Mouse (Mus musculus) forebrain, embryonic 11.5 days (tissue): ENCODE data around the gene Egln1. TPM values are rescaled to one million over a fixed set of nuclear protein-coding genes. Genes with fewer than 3 reads are reported as not detected.

Experiments used
- ATAC-seq: fragments of 200-750 bp; cut with Nextera tagmentation; replicated peaks from 2 replicates; pipeline ENCODE4 v1.8.0; 2017; ENCODE audit warnings: moderate TSS enrichment; ENCODE audit not compliant: low FRiP score
- DNase-seq: peaks from one replicate; pipeline ENCODE4 v3.0.0-alpha.2; 2017; ENCODE audit warnings: low spot score
- H3K27ac ChIP-seq: fragments of 300-500 bp; sonication (generic); 2 replicates; pipeline ENCODE4 v1.5.1; 2014; ENCODE audit warnings: low read depth, low read length
- H3K27me3 ChIP-seq: fragments of 300-500 bp; sonication (generic); 2 replicates; pipeline ENCODE4 v1.6.1; 2014; ENCODE audit warnings: mild to moderate bottlenecking, low read length, mixed read lengths; ENCODE audit not compliant: control insufficient read depth, insufficient read depth
- H3K36me3 ChIP-seq: fragments of 300-500 bp; sonication (generic); 2 replicates; pipeline ENCODE4 v1.6.1; 2014; ENCODE audit warnings: mild to moderate bottlenecking, low read length, moderate library complexity, mixed read lengths; ENCODE audit not compliant: control insufficient read depth, insufficient read depth
- H3K4me1 ChIP-seq: fragments of 300-500 bp; sonication (generic); replicated peaks from 2 replicates; pipeline ENCODE4 v1.6.1; 2014; ENCODE audit warnings: low read length, mixed read lengths; ENCODE audit not compliant: control insufficient read depth, insufficient read depth
- H3K4me2 ChIP-seq: fragments of 300-500 bp; sonication (generic); 2 replicates; pipeline ENCODE4 v1.6.1; 2014; ENCODE audit warnings: low read depth, mild to moderate bottlenecking, low read length, moderate library complexity, mixed read lengths; ENCODE audit not compliant: severe bottlenecking
- H3K4me3 ChIP-seq: fragments of 300-500 bp; sonication (generic); 2 replicates; pipeline ENCODE4 v1.5.1; 2014; ENCODE audit warnings: low read depth, low read length
- H3K9ac ChIP-seq: fragments of 300-500 bp; sonication (generic); 2 replicates; pipeline ENCODE4 v1.6.1; 2014; ENCODE audit warnings: low read length
- H3K9me3 ChIP-seq: fragments of 300-500 bp; sonication (generic); 2 replicates; pipeline ENCODE4 v1.6.1; 2016; ENCODE audit warnings: low read length, mixed read lengths; ENCODE audit not compliant: control insufficient read depth
- WGBS: fragments of 180-500 bp; shearing (Covaris S2); extraction: QIAGEN DNeasy Blood & Tissue Kit; methylation state at CpG from one replicate; pipeline ENCODE4 v1.1.7; 2014; 5-methylcytosine and 5-hydroxymethylcytosine counted together
- polyA plus RNA-seq: library from polyadenylated mRNA; unstranded; fragments of >200 nt; fragmentation: Nextera tagmentation; extraction: Ambion mirVana; gene quantifications from 2 replicates; pipeline ENCODE4 v1.2.1, GENCODE M21; 2014

The Egln1 gene
- polyA plus RNA-seq, 1 experiment from 2014 or later: 20.7 TPM

DNA sequence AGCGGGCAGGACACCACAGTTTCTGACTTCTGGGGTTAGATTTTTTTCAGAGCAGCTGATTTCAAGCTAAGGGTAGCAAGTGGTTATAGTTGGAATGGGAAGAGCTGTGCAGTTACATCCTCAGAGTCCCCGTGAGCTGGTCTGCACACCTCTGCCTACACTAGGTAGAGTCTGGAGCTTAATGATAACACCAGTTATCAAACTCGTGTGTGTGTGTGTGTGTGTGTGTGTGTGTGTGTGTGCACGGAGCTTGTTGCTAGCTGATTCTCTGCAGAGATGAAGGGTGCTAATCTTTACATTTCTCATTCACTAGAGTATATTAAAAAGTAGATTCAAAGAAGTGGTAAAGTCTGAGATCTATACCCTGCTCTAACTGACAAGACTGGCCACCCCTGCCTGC, 25.1 kb upstream of the Egln1 start:
- WGBS: 75% methylated on average over 4 of the region's 4 CpGs
- Histone ChIP-seq H3K27me3 (no peaks in the 10 kb centered on the region), H3K4me2 (no peak overlapping the region), H3K27ac (no peak overlapping the region), H3K4me1 (no peaks in the 10 kb centered on the region), H3K9ac (no peak overlapping the region), H3K9me3 (no peaks in the 10 kb centered on the region; the same call in 1 of the 2 replicates), H3K4me3 (no peak overlapping the region), H3K36me3 (no peaks in the 10 kb centered on the region)
- ATAC-seq (no peak), DNase-seq (no peak)

DNA sequence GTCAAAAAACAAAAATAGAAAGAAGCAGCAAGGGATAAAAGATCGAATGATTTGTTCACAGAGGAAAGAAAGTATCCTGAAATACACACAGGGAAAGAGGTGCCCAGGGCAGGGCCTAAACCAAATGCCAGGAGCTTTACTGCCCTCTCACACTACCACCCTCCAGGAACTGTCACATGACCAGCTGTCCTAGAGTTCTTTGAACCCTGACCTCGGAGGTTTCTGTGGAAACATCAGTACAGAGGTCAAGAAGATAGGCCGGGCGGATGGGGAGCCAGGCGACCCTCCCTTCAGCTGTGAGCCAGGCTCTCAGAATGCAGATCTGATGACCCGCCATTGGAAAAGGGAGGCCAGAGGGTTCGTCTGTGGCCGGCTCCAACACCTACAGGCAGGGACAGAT, 24.1 kb upstream of the Egln1 start:
- Histone ChIP-seq H3K4me2 (no peak overlapping the region), H3K4me3 (no peak overlapping the region), H3K9me3 (no peaks in the 10 kb centered on the region; the same call in 1 of the 2 replicates), H3K9ac (no peak overlapping the region), H3K27ac (no peak overlapping the region), H3K36me3 (no peaks in the 10 kb centered on the region), H3K27me3 (no peaks in the 10 kb centered on the region), H3K4me1 (no peaks in the 10 kb centered on the region)
- WGBS: 74% methylated on average over 8 of the region's 8 CpGs
- DNase-seq (no peak), ATAC-seq (no peak)

DNA sequence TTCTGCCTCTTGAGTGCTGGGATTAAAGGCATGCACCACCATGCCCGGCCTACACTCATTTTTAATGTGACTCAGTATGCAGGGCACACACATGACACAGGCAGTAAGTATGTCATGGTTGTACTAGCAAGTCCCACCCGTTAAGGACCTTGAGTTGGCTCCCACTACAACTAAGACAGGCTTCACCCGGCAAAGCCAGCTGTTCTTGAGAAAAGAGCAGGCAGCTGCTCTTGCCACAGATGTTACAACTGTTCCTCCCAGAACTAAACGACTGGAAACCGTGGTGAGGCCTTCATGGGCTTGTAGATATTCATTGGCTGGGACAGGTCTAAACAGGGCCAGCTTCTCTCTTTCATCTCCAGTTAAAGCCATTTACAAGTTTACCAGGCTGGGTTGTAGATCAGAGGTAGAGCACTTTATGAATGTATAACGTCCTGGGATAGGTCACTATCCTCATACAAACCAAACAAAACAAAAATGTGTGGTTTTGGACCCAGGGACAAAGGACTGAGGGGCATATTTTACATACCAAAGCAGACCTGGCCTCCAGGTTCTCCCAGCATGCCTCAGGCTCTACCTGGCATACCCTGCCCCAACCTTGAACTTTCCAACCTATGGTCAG, 21.3 kb upstream of the Egln1 start:
- Histone ChIP-seq H3K27me3 (no peaks in the 10 kb centered on the region), H3K4me3 (no peak overlapping the region), H3K4me2 (no peak overlapping the region), H3K9ac (no peak overlapping the region), H3K4me1 (no peaks in the 10 kb centered on the region), H3K9me3 (no peaks in the 10 kb centered on the region; the same call in 1 of the 2 replicates), H3K36me3 (no peaks in the 10 kb centered on the region), H3K27ac (no peak overlapping the region)
- no peak for ATAC-seq
- no peak for DNase-seq
- 84% methylated on average over 6 of the region's 6 CpGs for WGBS

DNA sequence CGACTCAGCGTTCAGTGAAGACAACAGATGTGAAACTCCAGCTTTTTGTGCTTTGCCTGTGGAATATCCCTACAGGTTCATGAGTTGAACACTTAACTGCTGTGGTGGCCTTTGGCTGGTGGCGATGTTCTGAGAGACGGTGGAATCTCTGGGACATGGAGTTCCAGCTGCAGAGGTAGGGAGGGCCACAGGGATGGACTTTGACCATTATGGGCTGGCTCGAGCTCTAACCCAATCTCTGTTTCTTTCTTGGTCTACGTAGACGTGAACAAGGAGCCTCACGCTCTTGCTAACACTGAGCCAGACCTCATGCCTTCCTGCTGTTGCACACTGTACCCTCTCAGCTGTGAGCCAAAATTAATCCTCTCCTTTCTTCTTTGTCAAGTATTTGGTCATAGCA, 15.8 kb upstream of the Egln1 start:
- H3K27me3 ChIP-seq: no peaks in the 10 kb centered on the region
- no peaks in the 10 kb centered on the region for H3K4me1 ChIP-seq
- no peaks in the 10 kb centered on the region for H3K9me3 ChIP-seq
- 92% methylated on average over 8 of the region's 8 CpGs for WGBS
- DNase-seq (no peak), ATAC-seq (no peak)
- H3K4me2 ChIP-seq: no peak overlapping the region
- no peaks in the 10 kb centered on the region for H3K36me3 ChIP-seq
- no peak overlapping the region for H3K9ac ChIP-seq
- no peak overlapping the region for H3K4me3 ChIP-seq
- no peak overlapping the region for H3K27ac ChIP-seq

DNA sequence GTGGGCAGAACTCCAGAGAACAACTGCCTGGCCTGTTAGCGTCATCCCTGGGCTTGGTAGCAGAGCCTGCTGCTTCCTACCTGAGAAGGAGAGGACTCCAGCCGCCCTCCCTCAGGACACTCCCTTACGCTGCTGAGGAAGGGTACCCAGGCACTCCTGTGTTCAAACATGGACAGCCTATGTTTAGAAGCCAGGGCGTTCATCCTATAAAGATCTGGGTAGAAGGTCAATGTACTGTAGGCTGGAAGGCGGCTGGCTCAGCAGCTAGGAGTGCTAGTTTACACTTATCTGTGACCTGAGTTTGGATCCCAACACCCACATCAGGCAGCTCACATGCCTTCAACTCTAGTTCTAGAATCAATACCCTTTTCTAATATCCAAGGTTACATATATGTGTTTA, 14.1 kb upstream of the Egln1 start:
- WGBS: 93% methylated on average over 5 of the region's 5 CpGs
- no peaks in the 10 kb centered on the region for H3K36me3 ChIP-seq
- H3K4me3 ChIP-seq: no peak overlapping the region
- H3K4me2 ChIP-seq: no peak overlapping the region
- no peak for ATAC-seq
- H3K27ac ChIP-seq: no peak overlapping the region
- DNase-seq: no peak
- no peak overlapping the region for H3K9ac ChIP-seq
- H3K27me3 ChIP-seq: no peaks in the 10 kb centered on the region
- no peaks in the 10 kb centered on the region for H3K4me1 ChIP-seq
- no peaks in the 10 kb centered on the region for H3K9me3 ChIP-seq

DNA sequence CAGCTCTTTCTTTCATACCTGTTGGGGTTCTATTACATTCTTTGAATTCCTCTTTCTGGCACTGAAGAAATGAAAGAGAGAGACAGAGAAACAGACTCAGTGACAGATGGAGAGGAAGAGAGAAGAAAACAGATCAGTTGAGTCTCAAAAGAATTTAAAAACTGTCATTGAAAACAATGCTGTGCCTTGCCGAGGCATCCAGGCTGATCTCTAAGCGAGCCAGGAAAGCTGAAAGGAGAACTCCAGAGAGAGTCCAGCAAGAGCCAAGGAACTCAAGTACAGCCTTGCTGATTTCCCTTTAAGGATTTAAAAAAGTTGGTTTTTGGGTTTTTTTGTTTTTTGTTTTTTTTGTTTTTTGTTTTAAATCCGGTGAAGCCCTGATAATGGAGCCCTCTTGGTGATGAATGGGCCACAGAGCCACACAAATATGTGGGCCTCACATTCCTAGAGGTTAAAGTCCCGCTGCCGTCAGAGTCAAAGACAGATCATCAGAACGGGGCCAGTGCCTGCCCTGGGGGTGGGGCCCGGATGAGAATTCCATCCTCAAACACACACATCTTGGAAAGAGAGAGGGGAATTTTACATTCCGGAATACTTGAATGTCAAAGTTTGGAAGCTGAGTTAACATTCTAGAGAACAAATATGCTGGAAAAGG, 11.2 kb upstream of the Egln1 start:
- 25% methylated on average over 8 of the region's 8 CpGs for WGBS

DNA sequence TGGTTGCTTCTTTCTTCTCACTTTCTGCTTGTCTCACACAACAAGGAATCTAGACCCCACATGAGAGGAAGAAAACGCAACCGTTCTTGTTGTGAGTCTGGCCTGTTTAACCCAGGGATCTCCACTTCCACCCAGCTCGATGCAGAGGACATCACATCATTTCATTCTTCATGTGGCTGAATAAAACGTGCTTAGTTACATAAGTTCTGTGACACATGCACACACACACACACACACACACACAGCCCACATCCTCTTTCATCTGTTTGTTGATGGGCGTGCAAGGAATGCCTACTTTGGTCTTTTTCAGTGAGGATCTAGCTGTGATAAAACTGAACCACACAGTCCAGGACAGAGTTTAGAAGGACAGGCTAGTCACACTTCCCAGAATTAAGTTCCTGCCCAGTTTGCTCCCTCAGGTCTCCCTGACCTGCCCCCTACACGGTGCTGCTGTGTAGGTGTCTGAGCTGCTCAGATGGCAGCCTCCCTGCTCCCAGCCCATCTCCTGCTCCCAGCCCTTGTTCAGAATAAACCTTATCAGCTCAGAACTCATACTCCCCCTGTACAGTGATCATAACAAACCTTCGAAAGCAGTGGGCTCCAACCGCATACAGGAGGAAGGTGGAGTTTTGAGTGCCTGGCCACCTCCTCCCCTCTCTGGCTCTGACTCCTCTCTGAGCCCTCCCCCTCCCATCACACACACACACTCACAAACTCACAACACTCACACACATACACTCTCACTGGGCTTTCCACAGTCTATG, 10.5 kb upstream of the Egln1 start:
- H3K4me2 ChIP-seq: no peak overlapping the region
- H3K9ac ChIP-seq: no peak overlapping the region
- no peak for ATAC-seq
- no peaks in the 10 kb centered on the region for H3K27me3 ChIP-seq
- no peak for DNase-seq
- H3K4me3 ChIP-seq: no peak overlapping the region
- WGBS: 66% methylated on average over 8 of the region's 8 CpGs
- no peaks in the 10 kb centered on the region for H3K9me3 ChIP-seq
- H3K36me3 ChIP-seq: no peaks in the 10 kb centered on the region
- H3K27ac ChIP-seq: no peak overlapping the region
- no peaks in the 10 kb centered on the region for H3K4me1 ChIP-seq

More for the DNA sequence above, 11.2 kb upstream of the Egln1 start:
- ATAC-seq (no peak), DNase-seq (no peak)
- Histone ChIP-seq H3K9me3 (no peaks in the 10 kb centered on the region), H3K27me3 (no peaks in the 10 kb centered on the region), H3K4me3 (no peak overlapping the region), H3K4me2 (no peak overlapping the region), H3K36me3 (no peaks in the 10 kb centered on the region), H3K9ac (no peak overlapping the region), H3K4me1 (no peaks in the 10 kb centered on the region), H3K27ac (no peak overlapping the region)

DNA sequence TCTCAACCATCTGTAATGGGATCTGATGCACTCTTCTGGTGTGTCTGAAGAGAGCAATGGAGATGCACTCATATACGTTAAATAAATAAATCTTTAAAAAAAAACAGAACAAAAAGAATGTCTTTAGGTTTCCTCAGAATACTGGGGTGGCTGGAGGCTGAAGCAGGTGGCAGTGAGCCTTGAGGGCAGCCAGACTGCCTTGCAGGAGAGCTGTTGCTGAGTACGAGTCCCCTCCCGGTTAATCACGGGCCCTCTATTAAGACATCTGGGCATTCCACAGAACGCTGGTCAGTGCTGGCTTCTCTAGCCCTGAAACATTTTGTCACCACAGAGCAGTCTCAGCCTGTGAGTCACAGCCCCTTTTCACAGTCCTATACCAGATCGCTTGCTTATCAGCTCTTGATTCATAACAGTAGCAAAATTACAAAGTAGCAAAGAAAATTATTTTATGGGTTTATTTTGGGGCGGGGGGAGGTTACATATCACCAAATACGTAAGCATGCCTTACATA, 5.5 kb upstream of the Egln1 start:
- H3K27me3 ChIP-seq: no peaks in the 10 kb centered on the region
- peaks cover 5% of the 10 kb centered on the region; the same call in 1 of the 2 replicates for H3K4me1 ChIP-seq
- H3K27ac ChIP-seq: no peak overlapping the region
- H3K9me3 ChIP-seq: no peaks in the 10 kb centered on the region
- no peak overlapping the region for H3K4me3 ChIP-seq
- H3K4me2 ChIP-seq: no peak overlapping the region
- WGBS: 81% methylated on average over 8 of the region's 8 CpGs
- no peaks in the 10 kb centered on the region for H3K36me3 ChIP-seq
- DNase-seq: no peak
- no peak for ATAC-seq
- H3K9ac ChIP-seq: no peak overlapping the region
